Mouse (Mus musculus) forebrain, embryonic 16.5 days (tissue): ENCODE measurements around the gene Atpif1. TPM values are rescaled to one million over a fixed set of nuclear protein-coding genes. Genes with fewer than 3 reads are reported as not detected.

Experiments used
- ATAC-seq: fragments of 200-750 bp; cut with Nextera tagmentation; 2 replicates; pipeline ENCODE4 v1.8.0; 2017; ENCODE audit warnings: mild to moderate bottlenecking, moderate library complexity
- H3K27ac ChIP-seq: fragments of 300-500 bp; sonication (generic); 2 replicates; pipeline ENCODE4 v1.5.1; 2014; ENCODE audit warnings: low read length, control low read depth
- H3K27me3 ChIP-seq: fragments of 300-500 bp; sonication (generic); replicated peaks from 2 replicates; pipeline ENCODE4 v1.6.1; 2014; ENCODE audit warnings: low read length; ENCODE audit not compliant: control insufficient read depth, insufficient read depth
- H3K36me3 ChIP-seq: fragments of 300-500 bp; sonication (generic); 2 replicates; pipeline ENCODE4 v1.6.1; 2014; ENCODE audit not compliant: control insufficient read depth, insufficient read depth
- H3K4me1 ChIP-seq: fragments of 300-500 bp; sonication (generic); replicated peaks from 2 replicates; pipeline ENCODE4 v1.6.1; 2014; ENCODE audit warnings: low read length; ENCODE audit not compliant: control insufficient read depth, insufficient read depth
- H3K4me2 ChIP-seq: fragments of 300-500 bp; sonication (generic); 2 replicates; pipeline ENCODE4 v1.6.1; 2014; ENCODE audit warnings: mild to moderate bottlenecking, low read length, control low read depth
- H3K4me3 ChIP-seq: fragments of 300-500 bp; sonication (generic); replicated peaks from 2 replicates; pipeline ENCODE4 v1.5.1; 2014; ENCODE audit warnings: mild to moderate bottlenecking, low read length, control low read depth
- H3K9ac ChIP-seq: fragments of 300-500 bp; sonication (generic); replicated peaks from 2 replicates; pipeline ENCODE4 v1.6.1; 2014; ENCODE audit warnings: low read depth, low read length, control low read depth
- H3K9me3 ChIP-seq: fragments of 300-500 bp; sonication (generic); 2 replicates; pipeline ENCODE4 v1.6.1; 2016; ENCODE audit warnings: low read length; ENCODE audit not compliant: control insufficient read depth
- WGBS: fragments of 180-500 bp; shearing (Covaris S2); extraction: QIAGEN DNeasy Blood & Tissue Kit; methylation state at CpG from one replicate; pipeline ENCODE4 v1.1.7; 2014; 5-methylcytosine and 5-hydroxymethylcytosine counted together
- polyA plus RNA-seq: library from polyadenylated mRNA; unstranded; fragments of >200 nt; fragmentation: Nextera tagmentation; extraction: Ambion mirVana; gene quantifications from 2 replicates; pipeline ENCODE4 v1.2.1, GENCODE M21; 2015

The Atpif1 gene
- polyA plus RNA-seq, 1 experiment from 2014 or later: 1,203 TPM

DNA sequence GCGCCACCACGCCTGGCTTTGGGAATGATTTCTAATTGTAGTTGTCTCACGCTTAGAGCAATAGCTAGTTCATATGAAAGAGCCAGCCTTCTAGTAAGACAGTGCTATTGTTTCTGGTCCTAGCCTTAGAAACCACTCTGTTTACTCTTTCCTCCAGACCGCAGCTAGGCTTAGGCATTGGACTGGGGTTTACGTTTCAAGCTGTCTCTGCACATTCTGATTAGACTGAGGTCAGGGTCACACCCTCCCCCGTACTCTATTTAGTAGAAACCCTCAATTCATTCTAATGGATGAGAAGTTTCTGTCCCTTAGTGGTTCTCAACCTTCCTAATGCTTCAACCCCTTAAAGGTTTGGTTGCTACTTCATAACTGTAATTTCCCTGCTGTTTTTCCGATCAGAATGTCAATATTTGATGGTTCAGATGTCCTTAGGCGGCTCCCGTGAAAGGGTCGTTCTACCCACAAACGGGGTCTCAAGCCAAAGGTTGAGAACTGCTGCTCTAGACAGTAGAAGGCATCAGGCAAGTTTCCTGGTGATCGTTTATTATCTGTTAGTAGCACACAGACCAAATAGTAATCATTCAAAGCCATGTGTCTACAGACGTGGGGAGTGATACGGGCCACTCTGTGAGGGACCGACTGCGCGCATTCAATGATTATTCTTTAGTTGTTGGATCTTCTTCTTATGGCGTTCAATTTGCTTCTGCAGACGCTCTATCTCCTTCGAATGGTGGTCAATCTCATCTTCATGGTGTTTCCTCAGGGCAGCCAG, 3.2 kb downstream of the Atpif1 start:
- Histone ChIP-seq H3K36me3 (peaks cover 10% of the 10 kb centered on the region), H3K27ac (no peak overlapping the region), H3K9ac (no peak overlapping the region), H3K4me2 (no peak overlapping the region), H3K27me3 (no peaks in the 10 kb centered on the region), H3K4me3 (no peak overlapping the region), H3K9me3 (no peaks in the 10 kb centered on the region), H3K4me1 (peaks cover 22% of the 10 kb centered on the region)
- ATAC-seq: no peak
- WGBS: 96% methylated on average over 20 of the region's 20 CpGs

DNA sequence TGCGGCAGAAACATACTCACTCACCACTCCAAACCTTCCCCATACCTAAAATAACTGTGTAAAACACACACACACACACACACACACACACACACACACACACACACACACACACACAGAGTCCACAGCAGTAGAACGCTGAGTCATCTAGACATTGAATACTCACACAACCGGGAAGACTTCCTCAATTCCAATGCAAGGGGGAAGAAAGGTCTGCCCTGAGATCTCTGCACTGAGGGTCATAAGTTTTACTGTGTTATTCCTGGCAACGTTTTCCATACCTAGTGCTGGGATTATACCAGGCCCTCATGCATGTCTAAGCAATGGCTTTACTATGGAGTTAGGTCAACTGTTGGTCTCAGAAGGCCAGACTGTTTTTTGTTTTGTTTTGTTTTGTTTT, 4.1 kb downstream of the Atpif1 start:
- Histone ChIP-seq H3K9me3 (no peaks in the 10 kb centered on the region), H3K4me2 (no peak overlapping the region), H3K9ac (no peak overlapping the region), H3K27ac (no peak overlapping the region), H3K4me1 (peaks cover 21% of the 10 kb centered on the region), H3K27me3 (no peaks in the 10 kb centered on the region), H3K4me3 (no peak overlapping the region), H3K36me3 (peaks cover 10% of the 10 kb centered on the region)
- ATAC-seq: no peak
- 92% methylated on average over 4 of the region's 4 CpGs for WGBS

DNA sequence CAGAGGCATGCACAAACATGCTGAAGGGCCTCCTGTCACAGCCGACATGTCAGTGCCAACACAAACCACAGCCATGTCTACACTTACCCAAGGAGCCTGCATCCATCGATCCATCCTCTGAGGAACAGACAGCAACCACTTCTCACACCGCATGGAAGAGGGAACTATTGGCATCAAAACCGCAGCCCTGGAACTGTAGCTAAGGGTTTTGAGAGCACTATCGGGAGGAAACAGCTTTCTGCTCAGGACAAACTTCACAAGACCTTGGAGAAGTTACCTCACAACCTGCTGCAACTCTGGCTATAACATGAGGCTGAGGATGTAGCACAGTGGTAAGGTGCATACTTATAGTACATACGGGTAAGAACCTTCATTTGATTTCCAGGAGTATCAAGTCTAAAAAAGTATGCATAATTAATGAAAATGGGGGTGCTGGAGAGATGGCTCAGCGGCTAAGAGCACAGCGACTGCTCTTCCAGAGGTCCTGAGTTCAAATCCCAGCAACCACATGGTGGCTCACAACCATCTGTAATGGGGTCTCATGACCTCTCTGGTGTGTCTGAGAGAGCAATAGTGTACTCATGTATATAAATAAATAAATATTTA, 5.4 kb downstream of the Atpif1 start:
- H3K27ac ChIP-seq: no peak overlapping the region
- H3K27me3 ChIP-seq: no peaks in the 10 kb centered on the region
- ATAC-seq: no peak
- WGBS: 96% methylated on average over 8 of the region's 8 CpGs
- no peak overlapping the region for H3K4me2 ChIP-seq
- no peak overlapping the region for H3K4me3 ChIP-seq
- H3K9me3 ChIP-seq: no peaks in the 10 kb centered on the region
- H3K36me3 ChIP-seq: peaks cover 10% of the 10 kb centered on the region
- no peak overlapping the region for H3K9ac ChIP-seq
- H3K4me1 ChIP-seq: peaks cover 15% of the 10 kb centered on the region

DNA sequence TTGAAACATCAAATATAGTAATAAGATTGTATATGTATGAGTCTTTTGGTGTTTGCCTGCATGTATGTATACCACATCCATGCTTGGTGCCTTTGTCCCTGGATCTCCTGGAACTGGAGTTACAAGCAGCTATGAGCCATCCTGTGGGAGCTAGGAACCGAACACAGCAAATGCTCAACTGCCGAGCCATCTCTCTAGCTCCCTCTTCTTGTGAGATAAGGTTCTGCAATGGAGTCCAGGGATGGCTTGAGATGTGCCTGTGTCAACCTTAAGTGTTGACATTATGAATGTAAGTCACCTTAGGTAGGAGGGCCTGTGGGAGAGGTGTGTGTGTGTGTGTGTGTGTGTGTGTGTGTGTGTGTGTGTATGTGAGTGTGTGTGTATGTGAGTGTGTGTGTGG, 6.8 kb downstream of the Atpif1 start:
- no peak for ATAC-seq
- Histone ChIP-seq H3K27me3 (no peaks in the 10 kb centered on the region), H3K4me2 (no peak overlapping the region), H3K4me3 (no peak overlapping the region), H3K36me3 (peaks cover 10% of the 10 kb centered on the region), H3K9me3 (no peaks in the 10 kb centered on the region), H3K27ac (no peak overlapping the region), H3K4me1 (peaks cover 6% of the 10 kb centered on the region), H3K9ac (no peak overlapping the region)
- 53% methylated on average over 2 of the region's 2 CpGs for WGBS

DNA sequence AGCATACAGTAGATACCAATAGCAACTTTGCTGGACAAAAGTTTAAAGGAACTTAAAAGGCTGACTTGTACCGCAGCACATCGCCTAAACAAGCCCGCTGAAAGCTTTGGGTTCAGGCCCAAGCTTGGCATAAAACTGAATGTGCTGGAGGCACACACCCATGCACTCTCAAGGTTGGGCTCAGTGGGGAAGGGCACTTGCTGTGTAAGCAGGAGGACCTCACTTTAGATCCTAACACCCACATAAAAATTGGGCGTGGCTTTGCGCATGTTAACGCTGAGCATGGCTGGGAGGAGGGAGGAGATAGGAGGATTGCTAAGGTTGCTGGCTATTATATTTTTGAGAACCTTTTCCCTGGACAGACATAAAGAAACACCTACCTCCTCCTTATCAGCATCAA, 8.7 kb downstream of the Atpif1 start:
- H3K4me3 ChIP-seq: no peak overlapping the region
- H3K36me3 ChIP-seq: peaks cover 2% of the 10 kb centered on the region; the same call in 1 of the 2 replicates
- no peak for ATAC-seq
- H3K9me3 ChIP-seq: no peaks in the 10 kb centered on the region
- no peaks in the 10 kb centered on the region for H3K27me3 ChIP-seq
- no peak overlapping the region for H3K4me2 ChIP-seq
- peaks cover 2% of the 10 kb centered on the region; the same call in 1 of the 2 replicates for H3K4me1 ChIP-seq
- no peak overlapping the region for H3K27ac ChIP-seq
- 37% methylated on average over 6 of the region's 6 CpGs for WGBS
- H3K9ac ChIP-seq: no peak overlapping the region

DNA sequence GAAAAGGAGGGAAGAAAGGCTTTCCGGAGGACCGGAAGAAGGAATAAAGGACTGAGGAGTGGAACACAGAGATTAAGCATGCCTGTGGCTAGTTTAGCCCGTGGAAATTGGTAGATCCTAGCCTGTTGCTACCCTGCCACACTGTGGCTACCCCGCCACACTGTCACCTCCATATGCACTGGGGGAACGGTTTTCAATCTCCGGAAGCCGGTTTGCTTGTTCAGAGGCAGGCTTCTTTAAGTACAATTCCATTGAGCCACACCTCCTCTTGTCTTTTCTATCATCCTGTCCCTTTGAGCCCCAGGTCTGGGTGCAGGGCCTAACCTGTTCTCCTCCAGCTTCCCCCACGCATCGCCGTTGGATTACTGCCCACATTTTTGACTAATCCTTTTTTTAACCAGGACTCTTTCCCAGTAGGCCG, 9.1 kb downstream of the Atpif1 start:
- 0 out of 2 replicates have a peak, but pooled peaks cover 2% of the 10 kb centered on the region for H3K36me3 ChIP-seq
- no peak overlapping the region for H3K4me3 ChIP-seq
- peaks cover 2% of the 10 kb centered on the region; the same call in 1 of the 2 replicates for H3K4me1 ChIP-seq
- WGBS: 13% methylated on average over 11 of the region's 11 CpGs
- H3K27ac ChIP-seq: no peak overlapping the region
- no peak for ATAC-seq
- H3K9me3 ChIP-seq: no peaks in the 10 kb centered on the region
- no peak overlapping the region for H3K9ac ChIP-seq
- no peaks in the 10 kb centered on the region for H3K27me3 ChIP-seq
- H3K4me2 ChIP-seq: no peak overlapping the region

DNA sequence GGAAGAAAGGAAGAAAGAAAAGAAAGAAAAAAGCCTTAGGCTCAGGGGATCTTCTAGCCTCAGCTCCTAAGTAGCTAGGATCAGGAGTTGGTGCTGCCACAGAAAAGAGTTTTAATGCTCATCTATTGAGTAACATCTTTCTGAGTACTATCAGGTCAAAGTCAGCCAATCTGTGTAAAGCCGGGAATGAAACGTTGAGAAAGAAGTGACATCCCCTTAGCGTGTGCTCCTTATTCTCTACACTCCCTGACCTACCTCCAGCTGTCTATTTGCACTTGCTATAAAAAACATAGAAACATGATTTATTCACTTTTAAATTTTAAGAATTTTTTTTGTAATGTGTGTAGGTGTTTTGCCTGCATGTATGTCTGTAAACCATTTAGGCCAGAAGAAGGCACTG, 14.3 kb downstream of the Atpif1 start:
- Histone ChIP-seq H3K36me3 (no peaks in the 10 kb centered on the region), H3K4me3 (no peak overlapping the region), H3K4me1 (peaks cover 8% of the 10 kb centered on the region), H3K27me3 (no peaks in the 10 kb centered on the region), H3K9ac (no peak overlapping the region), H3K9me3 (no peaks in the 10 kb centered on the region), H3K4me2 (no peak overlapping the region), H3K27ac (no peak overlapping the region)
- WGBS: 93% methylated on average over 3 of the region's 3 CpGs
- no peak for ATAC-seq

DNA sequence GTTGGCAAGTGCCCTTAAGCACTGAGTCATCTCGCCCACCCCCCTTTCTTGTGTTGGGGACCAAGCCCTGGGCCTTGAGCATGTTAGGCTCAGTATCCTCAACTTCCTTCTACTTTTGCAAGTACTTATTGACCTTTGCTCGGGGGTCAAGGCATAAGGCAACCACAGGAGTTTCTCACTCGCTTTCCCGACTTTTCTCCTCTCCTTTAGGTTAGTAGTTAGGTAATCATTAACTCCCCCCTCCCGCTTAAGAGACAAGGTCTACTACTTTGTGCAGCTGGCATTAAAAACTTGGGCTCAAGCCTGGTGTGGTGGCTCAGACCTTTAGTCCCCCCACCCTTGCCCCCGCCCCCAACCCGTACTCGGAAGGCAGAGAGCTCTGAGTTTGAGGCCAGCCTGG, 15.4 kb downstream of the Atpif1 start:
- no peak overlapping the region for H3K4me3 ChIP-seq
- no peaks in the 10 kb centered on the region for H3K36me3 ChIP-seq
- H3K4me2 ChIP-seq: no peak overlapping the region
- peaks cover 8% of the 10 kb centered on the region for H3K4me1 ChIP-seq
- no peaks in the 10 kb centered on the region for H3K9me3 ChIP-seq
- no peaks in the 10 kb centered on the region for H3K27me3 ChIP-seq
- H3K9ac ChIP-seq: no peak overlapping the region
- H3K27ac ChIP-seq: no peak overlapping the region
- whole genome bisulfite sequencing: 81% methylated on average over 8 of the region's 8 CpGs
- ATAC-seq: no peak

DNA sequence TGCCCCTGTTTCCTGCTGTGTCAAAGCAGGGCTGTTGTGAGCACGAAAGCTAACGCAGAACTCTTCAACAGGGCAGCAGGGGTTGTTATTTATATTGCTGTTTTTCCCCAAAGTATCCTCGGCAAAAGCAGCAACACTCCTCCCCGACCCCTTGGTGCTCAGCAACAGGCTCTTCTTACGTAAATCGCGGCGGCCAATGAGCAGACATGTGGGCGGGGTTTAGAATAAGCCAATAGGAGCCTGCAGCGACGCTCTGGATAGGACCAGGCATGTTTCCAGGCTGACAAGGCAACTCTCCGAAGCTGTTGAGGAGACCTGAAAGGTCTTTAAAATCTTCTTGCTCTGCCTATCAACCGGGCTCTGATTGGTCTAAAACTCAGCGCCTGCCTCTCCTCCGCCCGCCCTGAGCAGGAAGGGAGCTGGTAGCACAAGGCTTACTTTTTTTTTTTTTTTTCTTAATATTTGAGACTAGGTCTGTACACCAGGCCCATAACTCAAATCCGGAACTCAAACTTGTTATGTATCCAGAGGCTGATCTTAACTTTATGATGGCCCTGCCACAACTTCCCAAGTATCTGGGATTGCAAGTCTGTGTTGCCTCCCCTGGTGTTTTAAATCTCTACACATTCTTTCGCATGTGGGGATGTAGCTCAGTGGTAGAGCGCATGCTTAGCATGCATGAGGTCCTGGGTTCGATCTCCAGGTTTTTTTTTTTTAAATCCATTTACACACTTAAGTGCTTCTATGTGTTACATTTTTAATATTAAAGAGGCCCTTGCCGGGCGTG, 17.9 kb downstream of the Atpif1 start:
- WGBS: 19% methylated on average over 22 of the region's 22 CpGs
- Histone ChIP-seq H3K9ac (no peak overlapping the region), H3K36me3 (no peaks in the 10 kb centered on the region), H3K4me3 (peak overlapping the region; percentile 47), H3K9me3 (no peaks in the 10 kb centered on the region), H3K4me2 (peak overlapping the region; percentile 88), H3K27ac (0 out of 2 replicates have a peak overlapping the region, but pooled peaks have one; percentile 23), H3K4me1 (peaks cover 8% of the 10 kb centered on the region), H3K27me3 (no peaks in the 10 kb centered on the region)
- peak; percentile 95 for ATAC-seq
